Mouse (Mus musculus) left cerebral cortex, postnatal 14 days (tissue): Measurements from ENCODE around the gene Mgat4d. TPM values are rescaled to one million over a fixed set of nuclear protein-coding genes. Genes with fewer than 3 reads are reported as not detected.
"Not testable (repeated sequence)": the region's sequence is repeated elsewhere in the genome, so short reads cannot be mapped to it uniquely, and the experiment has no call there.

Experiments used
- DNase-seq, 2 experiments: peaks; one replicate each; pipeline ENCODE4 v3.0.0; 2021 to 2022; ENCODE audit warnings: low spot score in 2 of 2, mixed read lengths in 1 of 2
- intact Hi-C: fragments of 180-260 bp; cut with DNase I; formaldehyde crosslinking; loops from one replicate; pipeline ENCODE4 v1.15.1; 2025
- total RNA-seq, 2 experiments: library from RNA; stranded (reverse); gene quantifications; 2 replicates each; pipeline ENCODE4 v1.2.3; 2021

Gene Mgat4d
- total RNA-seq, 2 experiments from 2014 or later, result not detected

DNA sequence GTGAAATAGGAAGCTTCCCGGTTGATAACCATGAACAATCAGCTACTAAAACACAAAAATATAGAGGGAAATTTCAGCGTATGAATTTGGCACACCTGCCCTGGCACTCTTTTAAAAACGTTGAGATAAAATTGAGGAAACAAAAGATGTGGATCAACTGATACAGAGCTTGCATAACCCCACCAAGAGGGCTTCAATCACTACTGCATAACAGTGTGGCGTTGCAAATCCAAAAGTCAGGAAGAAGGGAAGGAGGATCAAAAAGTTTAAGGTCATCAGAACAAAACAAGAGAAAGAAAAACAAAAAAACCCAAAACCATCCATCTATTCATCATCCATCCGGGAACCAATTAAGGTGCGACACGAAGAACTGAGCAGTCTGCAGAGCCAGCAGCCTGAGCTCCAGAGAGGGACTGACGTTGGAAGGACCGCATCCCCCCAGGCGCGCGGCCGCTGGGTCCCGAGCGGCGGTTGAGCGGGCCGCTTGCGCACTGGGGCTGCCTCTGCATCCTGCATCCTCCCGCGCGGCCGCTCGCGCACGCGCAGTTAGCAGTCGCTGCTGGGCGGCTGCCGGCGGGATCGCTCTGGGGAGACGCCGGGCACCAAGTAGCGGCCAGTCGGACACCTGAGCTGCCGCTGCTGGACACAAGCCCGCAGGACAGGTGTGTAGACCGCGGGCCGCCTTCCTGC is 41.2 kb downstream of the Mgat4d start, which contains the start of gene Clgn:
Gene Clgn (plus strand): TSS at position 552 of the 690 bp plus-strand sequence.
- DNase-seq, result peak; percentile 45 to 74
- intact Hi-C loops, result no loop called here

DNA sequence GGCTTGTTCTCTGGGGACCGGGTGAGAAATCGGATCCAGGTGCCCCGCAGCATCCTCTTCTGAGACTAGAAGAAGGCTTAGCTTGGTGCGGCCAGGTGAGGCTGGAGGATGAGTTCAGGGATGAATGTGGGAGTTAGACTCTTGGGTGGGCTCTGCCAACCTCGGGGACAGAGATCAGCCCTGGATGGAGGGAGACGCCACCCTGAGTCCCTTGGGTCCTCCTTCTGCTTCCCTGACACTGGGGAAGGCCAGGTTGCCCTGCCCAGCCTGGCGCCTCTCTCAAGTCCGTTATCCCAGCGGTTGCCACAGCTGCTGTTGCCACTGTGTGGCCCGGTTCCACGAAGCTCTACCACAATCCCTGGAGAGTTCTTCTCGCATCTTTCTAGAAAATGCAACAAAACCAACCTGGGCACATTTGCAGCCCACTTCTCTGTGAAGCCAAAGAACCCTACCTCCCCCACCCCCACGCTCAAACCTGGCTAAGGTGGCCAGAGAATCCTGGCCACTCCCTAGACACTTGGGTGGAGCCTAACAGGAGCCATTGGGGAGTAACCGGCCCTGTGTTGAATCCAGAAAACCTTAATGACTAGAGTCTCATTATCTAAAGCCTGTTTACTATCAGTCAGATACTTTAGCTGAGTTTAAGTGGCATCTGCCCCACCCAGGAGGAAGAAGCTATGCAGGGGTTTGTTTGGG is 41.9 kb downstream of the Mgat4d start:
- DNase-seq, result no peak
- intact Hi-C loops, result no loop called here

DNA sequence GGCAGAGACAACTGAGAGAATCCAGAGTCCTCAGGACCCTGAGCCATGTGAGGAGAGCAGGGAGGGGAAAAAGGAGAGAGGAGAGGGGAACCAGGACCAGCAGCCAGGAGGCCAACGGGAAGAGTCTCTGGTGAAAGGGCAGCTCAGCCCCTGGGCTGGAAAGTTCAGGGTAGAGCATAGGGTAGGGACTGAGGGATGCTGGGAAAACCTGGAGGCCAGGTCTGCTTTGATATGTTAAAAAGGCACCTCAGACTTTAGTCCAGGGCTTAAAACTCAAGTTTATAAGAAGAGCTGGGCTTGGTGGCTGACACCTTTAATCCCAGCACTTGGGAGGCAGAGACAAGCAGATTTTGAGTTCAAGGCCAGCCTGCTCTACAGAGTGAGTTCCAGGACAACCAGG is 44.2 kb downstream of the Mgat4d start:
- DNase-seq, result no peak
- intact Hi-C loops, result no loop called here

DNA sequence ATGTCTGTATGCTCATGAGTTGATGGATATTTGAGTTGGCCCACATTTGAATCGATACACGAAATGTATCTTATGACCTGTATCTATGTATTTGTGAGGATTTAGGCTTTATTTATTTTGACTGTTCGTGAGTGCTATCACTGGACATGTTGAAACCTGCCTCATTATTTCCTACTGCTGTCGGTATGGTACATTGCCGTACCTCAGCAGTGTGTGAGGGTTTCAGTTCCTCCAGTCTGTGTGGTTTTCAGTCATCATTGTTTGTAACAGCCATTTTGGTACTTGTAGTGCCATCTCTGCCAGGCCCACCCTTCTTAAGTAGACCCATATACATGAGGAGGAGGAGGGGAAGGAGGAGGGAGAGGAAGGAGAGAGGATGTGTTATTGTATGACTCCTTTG is 46.1 kb downstream of the Mgat4d start:
- intact Hi-C loops, result no loop called here
- DNase-seq, result no peak

DNA sequence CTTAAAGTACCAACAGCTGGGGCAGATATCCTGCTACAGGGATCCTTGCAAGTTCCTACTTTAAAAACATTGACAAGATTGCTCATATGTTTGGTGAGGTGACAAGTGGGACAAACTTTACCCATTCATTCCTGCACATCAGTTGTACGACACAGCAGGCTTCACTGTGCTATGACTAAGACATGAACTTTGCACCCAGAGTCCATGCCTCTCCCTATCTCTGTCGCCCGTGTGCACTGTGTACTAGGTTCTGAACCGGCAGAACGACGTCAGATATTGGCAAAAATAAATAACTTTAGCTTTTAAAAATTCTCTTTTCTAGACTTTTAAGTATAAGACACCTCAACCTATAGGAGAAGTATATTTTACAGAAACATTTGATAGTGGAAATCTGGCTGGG is 48.4 kb downstream of the Mgat4d start:
- intact Hi-C loops, result no loop called here
- no peak for DNase-seq

DNA sequence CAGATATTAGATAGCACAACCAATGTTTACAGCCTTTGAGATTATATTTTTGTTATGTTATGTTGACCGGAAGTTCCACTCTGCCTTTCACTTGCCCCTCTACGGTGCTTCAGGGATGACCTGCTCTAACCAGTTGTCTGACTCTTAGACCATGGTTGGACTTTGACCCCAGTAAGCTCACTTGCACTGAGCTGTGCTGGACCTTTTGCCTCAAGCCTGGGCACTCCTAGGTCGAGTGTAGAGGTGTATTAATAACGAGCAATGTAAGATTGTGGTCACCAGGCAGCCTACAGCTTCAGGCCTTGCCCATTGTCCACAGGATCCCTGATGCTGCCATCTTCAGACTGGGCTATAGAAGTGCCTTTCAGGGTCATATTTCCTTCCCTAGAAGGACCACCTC is 49.5 kb downstream of the Mgat4d start:
- intact Hi-C loops, result no loop called here
- DNase-seq, result no peak

DNA sequence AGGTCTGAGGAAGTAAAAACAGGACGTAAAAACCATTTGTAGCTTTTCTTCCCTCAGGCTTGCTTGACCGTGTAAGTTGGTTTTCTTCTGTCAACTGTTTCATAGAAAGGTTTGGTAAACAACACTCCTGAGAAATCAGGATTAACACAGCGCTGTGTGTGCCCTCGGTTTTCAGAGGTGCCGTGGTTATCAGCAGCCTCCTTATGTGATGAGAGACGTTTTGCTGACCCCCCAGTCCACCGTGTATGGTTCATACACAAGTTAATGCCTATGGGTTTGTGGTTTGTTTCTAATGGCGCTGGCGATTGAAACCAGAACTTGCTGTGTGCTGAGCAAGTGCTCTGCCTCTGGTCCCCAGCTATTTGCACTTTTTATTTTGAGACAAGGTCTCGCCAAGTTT is 57.3 kb downstream of the Mgat4d start:
- no peak for DNase-seq
- intact Hi-C loops, result no loop called here

DNA sequence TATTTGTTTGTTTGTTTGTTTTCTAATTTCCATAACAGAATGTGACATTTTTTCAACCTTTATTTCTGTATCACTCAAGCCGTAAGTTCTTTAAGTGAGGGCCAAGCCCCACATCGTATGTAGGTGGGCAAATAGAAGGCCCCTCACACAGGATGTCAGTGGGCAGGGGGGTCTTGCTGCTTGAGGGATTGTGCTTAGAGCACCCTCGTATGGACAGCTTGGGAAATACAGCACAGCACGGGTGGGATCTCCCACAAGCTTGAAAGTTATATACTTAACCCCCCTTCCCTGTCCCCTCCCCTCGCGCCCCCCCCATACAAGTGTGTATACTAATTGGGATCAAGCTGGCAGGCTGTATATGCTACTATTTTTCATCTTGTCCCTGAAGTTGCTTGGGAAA is 58.6 kb downstream of the Mgat4d start:
- intact Hi-C loops, result no loop called here
- DNase-seq, result no peak

DNA sequence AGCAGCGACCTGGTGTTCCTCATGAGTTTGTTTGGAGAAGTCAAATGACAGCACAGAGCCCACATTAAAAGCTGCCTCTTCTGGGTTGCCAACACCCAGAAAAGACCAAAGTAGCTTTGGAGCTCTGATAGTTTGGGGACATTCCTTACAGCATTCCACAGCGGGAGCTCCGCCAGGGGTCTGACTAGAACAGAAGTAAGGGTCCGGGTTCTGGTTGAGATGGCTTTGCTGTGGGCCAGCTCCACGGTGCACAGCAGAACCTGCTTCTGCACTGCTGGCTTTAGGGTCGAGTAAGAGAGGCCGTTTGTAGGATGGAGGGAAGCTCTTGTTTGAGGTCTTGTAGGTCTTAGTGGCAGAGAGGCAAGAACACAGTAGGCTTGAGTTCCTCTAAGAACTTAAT is 60.2 kb downstream of the Mgat4d start:
- DNase-seq, result no peak
- intact Hi-C loops, result no loop called here

DNA sequence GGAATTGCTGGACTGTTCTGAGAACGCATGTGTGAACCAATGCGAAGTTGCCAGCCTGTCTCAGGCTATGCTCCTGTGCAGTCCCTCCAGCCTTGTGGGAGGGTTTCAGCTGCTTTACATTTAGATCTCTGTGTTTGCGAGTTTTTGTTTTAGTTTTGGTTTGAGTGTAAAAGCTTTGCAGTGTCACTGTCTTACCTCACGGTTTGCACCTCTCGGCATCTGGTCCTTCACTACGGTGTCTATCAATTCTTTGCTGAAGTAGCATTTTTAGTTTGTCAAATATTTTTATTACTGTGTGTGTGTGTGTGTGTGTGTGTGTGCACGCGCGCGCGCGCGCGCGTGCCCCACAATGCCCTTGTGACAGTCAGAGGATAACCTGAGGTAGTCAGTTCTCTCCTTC is 68.6 kb downstream of the Mgat4d start:
- intact Hi-C loops, result no loop called here
- no peak for DNase-seq

DNA sequence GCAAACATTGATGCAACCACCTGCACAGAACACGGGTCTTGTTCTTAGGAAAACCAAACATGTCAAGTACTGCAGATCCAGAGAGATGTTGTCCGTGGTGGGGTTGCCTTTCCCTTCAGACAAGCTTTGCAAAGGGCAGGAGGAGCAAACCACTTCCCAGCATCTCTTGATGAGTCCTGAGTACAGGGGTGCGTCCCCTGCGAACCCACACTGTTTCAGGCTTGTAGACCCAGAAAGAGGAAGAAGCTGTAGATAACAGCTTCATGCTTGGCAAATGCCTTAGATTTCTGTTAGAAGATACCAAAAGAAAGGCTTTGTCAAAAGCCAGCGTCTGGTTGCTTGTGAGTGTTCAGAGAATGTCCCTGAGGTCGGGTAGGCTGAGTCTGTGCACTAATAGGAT is 69.7 kb downstream of the Mgat4d start:
- DNase-seq, result no peak
- intact Hi-C loops, result no loop called here

DNA sequence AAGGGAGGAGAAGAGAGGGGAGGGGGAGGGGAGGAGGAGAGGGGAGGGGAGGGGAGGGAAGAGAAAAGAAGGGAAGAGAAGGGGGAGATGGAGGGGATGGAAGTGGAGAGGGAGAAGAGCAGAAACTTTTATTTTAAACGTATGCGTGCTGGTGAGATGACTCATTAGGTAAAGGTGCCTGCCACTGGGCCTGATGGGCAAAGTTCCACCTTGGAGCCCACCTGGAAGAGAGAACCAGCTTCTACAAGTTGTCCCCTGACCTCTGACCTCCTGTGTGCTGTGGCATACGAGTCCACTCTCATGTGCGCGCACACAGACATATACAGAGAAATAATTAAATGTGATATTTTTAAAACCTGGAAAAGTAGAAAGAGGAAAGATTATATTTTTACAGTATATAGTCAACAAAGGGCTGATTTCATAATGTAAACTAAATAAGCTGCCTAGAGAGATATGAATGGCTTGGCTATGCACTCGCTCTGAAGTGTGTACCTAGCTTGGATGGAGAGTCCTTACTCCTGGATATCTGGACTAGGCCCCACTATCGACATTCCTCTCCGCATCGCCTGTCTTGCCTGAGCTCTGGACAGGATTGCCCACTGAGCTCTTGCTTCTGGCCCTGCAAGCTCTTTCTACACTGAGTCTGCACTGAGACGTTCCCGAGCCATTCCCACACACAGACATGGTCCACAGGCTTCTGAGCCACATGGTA is 70.7 kb downstream of the Mgat4d start:
- DNase-seq, result no peak
- intact Hi-C loops, result no loop called here

DNA sequence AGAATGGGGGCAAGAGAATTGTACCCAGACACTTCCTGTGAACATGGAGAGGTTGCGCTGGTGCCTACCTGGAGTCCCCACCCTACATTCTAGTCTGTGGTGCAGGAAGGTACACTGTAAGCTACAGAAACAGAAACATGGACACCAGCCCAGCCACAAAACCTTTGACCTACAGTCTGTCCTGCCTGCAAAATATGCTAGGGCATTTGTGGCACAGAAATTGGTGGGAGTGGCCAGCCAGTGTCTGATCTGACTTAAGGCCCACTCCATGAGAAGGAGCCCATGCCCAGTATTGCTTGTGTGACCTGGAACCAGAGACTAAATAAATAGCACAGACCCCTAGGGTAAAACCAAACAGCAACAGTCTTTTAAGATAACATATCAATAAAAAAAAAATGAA is 73.1 kb downstream of the Mgat4d start:
- intact Hi-C loops, result no loop called here
- DNase-seq, result no peak

DNA sequence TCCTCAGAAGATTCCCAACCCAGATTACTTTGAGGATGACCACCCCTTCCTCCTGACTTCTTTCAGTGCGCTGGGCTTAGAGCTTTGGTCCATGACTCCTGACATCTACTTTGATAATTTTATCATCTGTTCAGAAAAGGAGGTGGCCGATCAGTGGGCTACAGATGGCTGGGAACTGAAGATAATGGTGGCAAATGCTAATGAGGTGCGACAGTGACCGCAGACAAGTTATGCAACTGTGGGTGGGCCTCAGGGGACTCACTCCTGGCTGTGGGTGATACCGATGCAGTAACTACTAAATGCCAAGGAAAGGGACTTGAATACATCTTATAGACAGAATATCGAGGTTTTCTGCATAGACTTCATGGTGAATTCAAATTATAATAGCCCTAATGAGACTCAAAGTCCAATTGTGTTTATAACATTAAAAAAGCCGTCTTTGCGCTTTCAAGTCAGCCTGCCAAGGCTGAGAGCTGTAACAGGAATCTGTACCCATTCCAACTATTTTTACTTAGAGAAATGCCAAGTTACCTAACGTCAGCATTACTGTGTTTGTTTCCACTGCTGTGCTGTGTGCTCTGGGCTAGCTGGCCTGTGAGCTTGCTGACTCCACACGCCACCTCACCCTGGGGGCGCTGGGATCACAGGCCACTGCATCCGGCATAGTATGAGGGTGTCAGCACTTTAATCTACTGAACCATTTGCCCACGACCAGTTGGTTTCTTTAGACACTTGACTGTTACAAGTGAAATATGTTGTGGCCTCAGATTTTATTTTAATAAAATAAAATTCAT is 75.0 kb downstream of the Mgat4d start:
- intact Hi-C loops, result no loop called here

DNA sequence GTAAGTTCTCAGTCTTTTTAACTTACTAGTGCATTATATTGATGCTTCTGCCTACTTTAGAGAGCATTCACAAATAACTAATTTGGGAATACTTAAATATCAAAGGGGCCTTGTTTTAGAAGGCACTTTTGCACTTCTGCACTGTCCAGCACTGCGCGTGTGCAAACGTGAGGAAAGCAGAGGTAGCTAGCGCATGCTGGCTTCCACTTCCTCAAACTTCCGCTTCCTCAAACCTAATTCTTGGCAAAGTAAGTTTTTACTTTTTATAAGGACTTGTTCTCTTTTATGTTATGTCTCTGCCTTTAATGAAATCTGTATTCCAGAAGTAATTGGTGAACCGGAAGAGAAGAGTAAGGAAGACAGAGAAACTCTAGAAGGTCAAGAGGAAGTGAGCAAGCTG is 76.9 kb downstream of the Mgat4d start:
- no peak for DNase-seq
- intact Hi-C loops, result no loop called here

More for the DNA sequence above, 75.0 kb downstream of the Mgat4d start:
- no peak for DNase-seq

DNA sequence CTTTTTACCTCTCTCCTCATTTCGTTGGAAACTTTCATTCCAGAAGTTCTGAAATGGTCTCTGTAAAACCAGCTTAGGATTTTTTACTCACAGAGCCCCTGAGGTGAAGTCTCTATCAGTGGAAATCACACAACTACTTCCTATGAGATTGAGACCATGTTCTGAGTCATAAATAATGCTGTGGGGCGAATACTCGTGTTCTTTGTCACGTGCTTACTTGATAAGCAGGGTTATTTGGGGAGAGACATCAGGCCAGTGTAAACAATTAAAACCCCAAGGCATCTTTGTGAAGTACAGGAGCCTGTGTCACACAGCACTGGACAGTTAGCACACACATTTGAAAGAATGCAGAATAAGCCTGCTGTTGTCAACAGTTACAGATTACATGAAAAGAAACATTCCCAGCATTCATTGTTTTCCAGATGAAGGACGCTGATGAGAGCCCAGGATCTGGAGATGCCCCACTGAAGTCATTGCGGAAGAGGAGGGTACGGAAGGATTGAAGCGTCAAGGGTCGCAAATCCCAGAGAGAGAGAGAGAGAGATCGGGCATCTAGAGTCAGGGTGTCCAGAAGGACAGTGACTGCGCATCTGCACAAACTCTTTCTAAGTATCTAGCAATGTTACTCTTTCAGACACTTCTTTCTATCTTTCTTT is 78.0 kb downstream of the Mgat4d start:
- no peak for DNase-seq
- intact Hi-C loops, result no loop called here

DNA sequence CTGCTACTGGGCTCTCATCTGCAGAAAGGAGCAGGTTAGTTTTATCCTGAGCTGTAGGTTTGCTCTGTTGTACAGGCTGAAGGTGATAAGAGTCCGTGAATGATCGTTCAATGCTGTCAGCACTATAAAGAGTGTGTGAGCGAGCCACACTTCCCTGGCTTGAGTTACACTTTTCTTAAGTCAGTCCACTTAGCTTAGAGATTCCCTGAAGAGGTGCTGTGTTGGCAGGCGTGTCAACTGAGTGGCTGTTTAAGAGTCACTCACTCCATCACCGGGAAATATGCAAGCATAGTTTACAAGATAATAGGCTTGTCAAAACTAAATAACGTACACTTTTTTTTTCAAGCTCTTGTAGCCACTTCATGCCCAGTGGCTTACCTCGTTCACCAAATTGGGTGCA is 78.7 kb downstream of the Mgat4d start:
- intact Hi-C loops, result no loop called here
- no peak for DNase-seq

DNA sequence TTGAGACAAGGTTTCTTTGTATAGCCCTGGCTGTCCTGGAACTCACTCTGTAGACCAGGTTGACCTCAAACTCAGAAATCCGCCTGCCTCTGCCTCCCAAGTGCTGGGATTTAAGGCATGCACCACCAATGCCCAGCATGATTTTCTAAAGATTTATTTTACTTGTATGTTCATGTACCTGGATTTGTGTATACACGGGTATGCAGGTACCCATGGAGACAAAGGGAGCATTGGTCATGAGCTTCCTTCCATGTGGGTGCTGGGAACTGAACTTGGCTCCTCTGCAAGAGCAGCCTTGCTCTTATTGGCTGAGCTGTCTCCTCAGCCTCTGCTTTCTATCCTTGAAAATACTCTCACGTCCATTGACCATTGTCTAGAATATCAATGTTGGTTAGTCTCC is 80.3 kb downstream of the Mgat4d start:
- intact Hi-C loops, DNase-seq: not testable (repeated sequence)

DNA sequence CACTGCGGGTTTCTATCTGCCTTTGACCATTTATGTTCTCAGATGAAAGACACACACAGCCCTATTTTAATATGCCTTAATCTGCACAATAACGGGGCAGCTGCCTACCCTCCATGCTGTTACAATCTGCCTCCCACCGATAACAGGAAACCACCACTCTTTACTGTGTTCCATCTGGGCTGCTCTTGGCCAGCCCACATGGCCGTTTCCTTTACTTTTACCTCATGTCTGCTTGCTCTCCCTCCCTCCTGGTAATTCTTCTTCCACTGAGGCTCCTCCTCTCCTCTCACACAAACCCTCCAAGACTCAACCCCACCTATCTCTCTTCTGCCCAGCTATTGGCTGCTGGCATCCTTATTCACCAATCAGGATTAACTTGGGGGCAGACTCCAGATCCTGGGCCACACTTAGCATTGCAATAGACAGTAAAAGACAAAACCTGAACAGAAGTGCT is 80.8 kb downstream of the Mgat4d start:
- no peak for DNase-seq
- intact Hi-C loops, result no loop called here
